Mouse (Mus musculus) hindbrain, embryonic 12.5 days (tissue): Measurements from ENCODE around the gene Cdc27. TPM values are rescaled to one million over a fixed set of nuclear protein-coding genes. Genes with fewer than 3 reads are reported as not detected.
A peak's percentile ranks its signal among the peaks of the same experiment; 100 is the strongest.
"Not testable (repeated sequence)": the region's sequence is repeated elsewhere in the genome, so short reads cannot be mapped to it uniquely, and the experiment has no call there.

Source experiments
- ATAC-seq: fragments of 200-750 bp; cut with Nextera tagmentation; 2 replicates; pipeline ENCODE4 v1.8.0; 2017; ENCODE audit warnings: moderate TSS enrichment; ENCODE audit not compliant: low FRiP score
- H3K27ac ChIP-seq: fragments of 300-500 bp; sonication (generic); 2 replicates; pipeline ENCODE4 v1.5.1; 2016; ENCODE audit warnings: mild to moderate bottlenecking
- H3K27me3 ChIP-seq: fragments of 300-500 bp; sonication (generic); 2 replicates; pipeline ENCODE4 v1.6.1; 2016; ENCODE audit warnings: mild to moderate bottlenecking
- H3K36me3 ChIP-seq: fragments of 300-500 bp; sonication (generic); 2 replicates; pipeline ENCODE4 v1.6.1; 2016; ENCODE audit warnings: mild to moderate bottlenecking
- H3K4me1 ChIP-seq: fragments of 300-500 bp; sonication (generic); 2 replicates; pipeline ENCODE4 v1.6.1; 2016
- H3K4me2 ChIP-seq: fragments of 300-500 bp; sonication (generic); replicated peaks from 2 replicates; pipeline ENCODE4 v1.6.1; 2016; ENCODE audit warnings: mild to moderate bottlenecking
- H3K4me3 ChIP-seq: fragments of 300-500 bp; sonication (generic); 2 replicates; pipeline ENCODE4 v1.5.1; 2016; ENCODE audit warnings: mild to moderate bottlenecking
- H3K9ac ChIP-seq: fragments of 300-500 bp; sonication (generic); 2 replicates; pipeline ENCODE4 v1.6.1; 2016; ENCODE audit warnings: mild to moderate bottlenecking, moderate library complexity
- H3K9me3 ChIP-seq: fragments of 300-500 bp; sonication (generic); replicated peaks from 2 replicates; pipeline ENCODE4 v1.6.1; 2016; ENCODE audit warnings: mild to moderate bottlenecking
- WGBS: fragments of 180-500 bp; shearing (Covaris S2); methylation state at CpG from one replicate; pipeline ENCODE4 v1.1.7; 2016; 5-methylcytosine and 5-hydroxymethylcytosine counted together
- polyA plus RNA-seq: library from polyadenylated mRNA; unstranded; fragments of >200 nt; fragmentation: Nextera tagmentation; extraction: Ambion mirVana; gene quantifications from 2 replicates; pipeline ENCODE4 v1.2.1, GENCODE M21; 2016

The Cdc27 gene
- polyA plus RNA-seq, 1 experiment from 2014 or later = 47.6 TPM

GRCm38 (mm10) chr11:104581446-104582307, 31.3 kb upstream of the Cdc27 start:
- no peak overlapping the region for H3K4me2 ChIP-seq
- H3K27ac ChIP-seq = no peak overlapping the region
- 69% methylated on average over 18 of the region's 18 CpGs for WGBS
- H3K27me3 ChIP-seq = no peaks in the 10 kb centered on the region
- H3K4me1 ChIP-seq = peaks cover 8% of the 10 kb centered on the region; the same call in 1 of the 2 replicates
- no peak overlapping the region for H3K4me3 ChIP-seq
- ATAC-seq = no peak
- H3K36me3 ChIP-seq = no peaks in the 10 kb centered on the region
- H3K9me3 ChIP-seq = no peaks in the 10 kb centered on the region
- no peak overlapping the region for H3K9ac ChIP-seq

GRCm38 (mm10) chr11:104580606-104581005, 30.2 kb upstream of the Cdc27 start:
- no peaks in the 10 kb centered on the region for H3K36me3 ChIP-seq
- H3K9ac ChIP-seq = no peak overlapping the region
- no peaks in the 10 kb centered on the region for H3K27me3 ChIP-seq
- H3K4me2 ChIP-seq = no peak overlapping the region
- no peak for ATAC-seq
- H3K4me1 ChIP-seq = peaks cover 8% of the 10 kb centered on the region; the same call in 1 of the 2 replicates
- H3K9me3 ChIP-seq = no peaks in the 10 kb centered on the region
- no peak overlapping the region for H3K4me3 ChIP-seq
- H3K27ac ChIP-seq = no peak overlapping the region
- 93% methylated on average over 5 of the region's 5 CpGs for WGBS

- 81% methylated on average over 6 of the region's 6 CpGs for WGBS
- no peak overlapping the region for H3K9ac ChIP-seq
- no peak overlapping the region for H3K27ac ChIP-seq
- ATAC-seq = no peak
- no peak overlapping the region for H3K4me2 ChIP-seq
- no peaks in the 10 kb centered on the region for H3K9me3 ChIP-seq
- no peak overlapping the region for H3K4me3 ChIP-seq
- no peaks in the 10 kb centered on the region for H3K36me3 ChIP-seq
- no peaks in the 10 kb centered on the region for H3K27me3 ChIP-seq
- H3K4me1 ChIP-seq = peaks cover 8% of the 10 kb centered on the region; the same call in 1 of the 2 replicates
Measured at GRCm38 (mm10) chr11:104580091-104580490, 29.7 kb upstream of the Cdc27 start.

GRCm38 (mm10) chr11:104579575-104579974, 29.2 kb upstream of the Cdc27 start:
- Histone ChIP-seq H3K4me2 (no peak overlapping the region), H3K4me3 (no peak overlapping the region), H3K27me3 (no peaks in the 10 kb centered on the region), H3K9ac (no peak overlapping the region), H3K36me3 (no peaks in the 10 kb centered on the region), H3K9me3 (no peaks in the 10 kb centered on the region), H3K27ac (no peak overlapping the region), H3K4me1 (peaks cover 8% of the 10 kb centered on the region; the same call in 1 of the 2 replicates)
- no peak for ATAC-seq
- WGBS = 92% methylated on average over 8 of the region's 8 CpGs

- ATAC-seq = no peak
Measured at GRCm38 (mm10) chr11:104579084-104579483, 28.7 kb upstream of the Cdc27 start.

GRCm38 (mm10) chr11:104578074-104578473, 27.7 kb upstream of the Cdc27 start:
- Histone ChIP-seq H3K9ac (no peak overlapping the region), H3K36me3 (no peaks in the 10 kb centered on the region), H3K27ac (no peak overlapping the region), H3K4me2 (no peak overlapping the region), H3K27me3 (no peaks in the 10 kb centered on the region), H3K4me1 (peaks cover 8% of the 10 kb centered on the region; the same call in 1 of the 2 replicates), H3K9me3 (no peaks in the 10 kb centered on the region), H3K4me3 (no peak overlapping the region)
- 50% methylated on average over 5 of the region's 5 CpGs for WGBS
- ATAC-seq = no peak

More at GRCm38 (mm10) chr11:104579084-104579483, 28.7 kb upstream of the Cdc27 start:
- Histone ChIP-seq H3K4me2 (no peak overlapping the region), H3K27ac (no peak overlapping the region), H3K4me3 (no peak overlapping the region), H3K27me3 (no peaks in the 10 kb centered on the region), H3K4me1 (peaks cover 8% of the 10 kb centered on the region; the same call in 1 of the 2 replicates), H3K9me3 (no peaks in the 10 kb centered on the region), H3K9ac (no peak overlapping the region), H3K36me3 (no peaks in the 10 kb centered on the region)
- WGBS = 89% methylated on average over 9 of the region's 9 CpGs

- Histone ChIP-seq H3K27ac (no peak overlapping the region), H3K4me3 (no peak overlapping the region), H3K36me3 (no peaks in the 10 kb centered on the region), H3K4me2 (no peak overlapping the region), H3K9ac (no peak overlapping the region), H3K9me3 (no peaks in the 10 kb centered on the region), H3K27me3 (peaks cover 8% of the 10 kb centered on the region), H3K4me1 (peaks cover 4% of the 10 kb centered on the region; the same call in 1 of the 2 replicates)
- WGBS = 49% methylated on average over 10 of the region's 10 CpGs
- no peak for ATAC-seq
Measured at GRCm38 (mm10) chr11:104576772-104577612, 26.6 kb upstream of the Cdc27 start.

GRCm38 (mm10) chr11:104572566-104572965, 22.1 kb upstream of the Cdc27 start:
- Histone ChIP-seq H3K4me3 (no peak overlapping the region), H3K4me2 (no peak overlapping the region), H3K9ac (no peak overlapping the region), H3K9me3 (no peaks in the 10 kb centered on the region), H3K27me3 (peaks cover 11% of the 10 kb centered on the region), H3K27ac (no peak overlapping the region), H3K36me3 (no peaks in the 10 kb centered on the region), H3K4me1 (no peaks in the 10 kb centered on the region)
- no peak for ATAC-seq
- 75% methylated on average over 2 of the region's 2 CpGs for WGBS

- Histone ChIP-seq H3K27ac (no peak overlapping the region), H3K27me3 (peaks cover 11% of the 10 kb centered on the region), H3K36me3 (no peaks in the 10 kb centered on the region), H3K4me3 (no peak overlapping the region), H3K4me1 (no peaks in the 10 kb centered on the region), H3K9ac (no peak overlapping the region), H3K9me3 (no peaks in the 10 kb centered on the region), H3K4me2 (no peak overlapping the region)
- WGBS = 49% methylated on average over 7 of the region's 7 CpGs
- no peak for ATAC-seq
Measured at GRCm38 (mm10) chr11:104572091-104572490, 21.7 kb upstream of the Cdc27 start.

- H3K4me3 ChIP-seq = peak overlapping the region; percentile 33
- peak overlapping the region; percentile 61 for H3K4me2 ChIP-seq
- H3K27me3 ChIP-seq = peaks cover 11% of the 10 kb centered on the region
- H3K9me3 ChIP-seq, H3K36me3 ChIP-seq, H3K27ac ChIP-seq, H3K4me1 ChIP-seq: not testable (repeated sequence)
- whole genome bisulfite sequencing = 1% methylated on average over 28 of the region's 28 CpGs
- peak; percentile 26; the same call in 1 of the 2 replicates for ATAC-seq
- peak overlapping the region; percentile 54; the same call in 1 of the 2 replicates for H3K9ac ChIP-seq
Measured at GRCm38 (mm10) chr11:104571373-104571772, 21.0 kb upstream of the Cdc27 start.

GRCm38 (mm10) chr11:104570515-104570914, 20.1 kb upstream of the Cdc27 start:
- H3K27me3 ChIP-seq = peaks cover 11% of the 10 kb centered on the region
- H3K4me1 ChIP-seq, H3K27ac ChIP-seq, ATAC-seq, H3K9me3 ChIP-seq, H3K36me3 ChIP-seq, H3K4me3 ChIP-seq, H3K4me2 ChIP-seq, H3K9ac ChIP-seq: not testable (repeated sequence)
- 82% methylated on average over 8 of the region's 8 CpGs for WGBS

GRCm38 (mm10) chr11:104568326-104568725, 17.9 kb upstream of the Cdc27 start:
- H3K4me1 ChIP-seq = no peaks in the 10 kb centered on the region
- no peak overlapping the region for H3K4me2 ChIP-seq
- WGBS = 90% methylated on average over 4 of the region's 4 CpGs
- H3K27me3 ChIP-seq = peaks cover 11% of the 10 kb centered on the region
- no peaks in the 10 kb centered on the region for H3K9me3 ChIP-seq
- no peak overlapping the region for H3K27ac ChIP-seq
- H3K4me3 ChIP-seq = no peak overlapping the region
- no peak overlapping the region for H3K9ac ChIP-seq
- no peaks in the 10 kb centered on the region for H3K36me3 ChIP-seq
- ATAC-seq = no peak
